Mouse (Mus musculus) left cerebral cortex, adult 9 months (tissue): ENCODE data around the gene 1700017D01Rik.
"Not testable (repeated sequence)": the region's sequence is repeated elsewhere in the genome, so short reads cannot be mapped to it uniquely, and the experiment has no call there.

ENCODE experiments used
- DNase-seq, 2 experiments: peaks; one replicate each; pipeline ENCODE4 v3.0.0; 2022; ENCODE audit warnings: low spot score in 2 of 2

1700017D01Rik gene

DNA sequence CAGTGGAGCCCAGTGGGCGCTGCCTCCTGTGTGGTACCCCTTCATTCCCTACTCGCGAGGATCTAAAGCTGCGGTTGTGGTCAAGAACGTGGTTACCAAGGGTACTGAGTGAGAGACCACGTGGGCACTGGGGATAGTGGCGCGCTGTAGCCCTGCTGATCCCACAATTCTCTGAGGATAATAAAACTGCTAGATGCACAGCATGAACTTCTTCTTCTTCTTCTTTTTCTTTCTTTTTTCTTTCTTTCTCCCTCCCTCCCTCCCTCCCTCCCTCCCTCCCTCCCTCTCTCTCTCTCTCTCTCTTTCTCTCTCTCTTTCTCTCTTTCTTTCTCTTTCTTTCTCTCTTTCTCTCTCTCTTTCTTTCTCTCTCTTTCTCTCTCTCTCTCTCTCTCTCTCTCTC is at the start of gene 1700017D01Rik:
1700017D01Rik (minus strand) TSS at position 101 of the 400 bp plus-strand sequence.
- DNase-seq: not testable (repeated sequence)

GRCm38 (mm10) chr19:11177464-11177863 is 46.8 kb upstream of the 1700017D01Rik start:
- no peak for DNase-seq

DNA sequence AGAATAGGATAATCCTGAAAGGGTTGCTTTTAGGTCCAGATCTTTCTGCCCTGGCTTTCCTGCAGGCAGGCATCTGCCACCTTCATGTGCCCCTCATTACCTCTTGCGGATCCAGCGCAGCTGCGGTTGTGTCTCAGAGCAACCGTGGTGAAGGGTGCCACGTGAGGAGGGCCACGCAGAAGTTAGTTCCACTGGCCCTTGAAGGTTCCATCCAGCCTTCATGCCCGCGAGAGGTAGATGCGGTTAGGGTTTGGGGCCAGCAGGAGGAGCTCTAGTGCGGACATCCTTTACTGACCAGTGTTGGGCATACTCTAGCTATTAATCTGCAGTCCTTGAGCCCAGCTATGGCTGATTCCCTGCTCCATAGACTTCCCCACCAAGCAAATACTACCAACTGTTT is 34.5 kb upstream of the 1700017D01Rik start, which contains the start of gene 1700025F22Rik:
1700025F22Rik (minus strand) TSS at position 149 of the 400 bp plus-strand sequence.
- no peak for DNase-seq

DNA sequence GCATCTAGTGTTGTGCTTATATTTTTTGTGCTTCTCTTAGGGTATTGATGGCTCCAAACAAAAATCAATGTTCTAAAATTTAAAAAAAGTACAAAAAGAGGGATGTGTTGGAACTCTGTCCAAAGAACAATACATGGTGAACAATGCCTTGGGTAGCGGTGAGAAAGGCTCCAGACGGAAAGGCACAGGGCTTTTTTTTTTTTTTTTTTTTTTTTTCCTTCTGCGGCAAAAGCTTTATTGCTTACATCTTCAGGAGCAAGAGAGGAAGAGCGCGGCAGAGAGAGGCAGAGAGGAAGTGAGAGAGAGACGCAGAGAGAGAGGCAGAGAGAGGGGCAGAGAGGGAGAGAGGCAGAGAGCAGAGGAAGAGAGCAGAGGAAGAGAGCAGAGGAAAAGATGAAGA is 27.2 kb upstream of the 1700017D01Rik start:
- DNase-seq: not testable (repeated sequence)

DNA sequence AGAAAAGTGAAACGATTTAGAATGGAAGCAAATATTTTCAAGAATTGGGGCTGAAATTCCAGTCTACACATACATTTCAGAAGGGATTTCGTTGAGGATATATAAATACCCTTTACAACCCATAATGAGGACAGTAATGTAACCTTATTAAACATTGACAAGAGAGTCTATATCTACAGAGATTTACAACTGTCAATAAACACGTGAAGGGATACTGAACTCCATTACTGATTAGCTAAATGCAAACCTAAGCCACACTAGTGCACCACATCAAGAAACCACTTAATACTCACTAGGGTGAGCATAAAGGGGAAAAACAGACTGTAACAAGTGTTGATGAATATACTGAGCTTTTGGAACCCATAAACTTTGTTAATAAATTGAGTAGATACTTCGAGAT is 4.7 kb upstream of the 1700017D01Rik start:
- no peak for DNase-seq

DNA sequence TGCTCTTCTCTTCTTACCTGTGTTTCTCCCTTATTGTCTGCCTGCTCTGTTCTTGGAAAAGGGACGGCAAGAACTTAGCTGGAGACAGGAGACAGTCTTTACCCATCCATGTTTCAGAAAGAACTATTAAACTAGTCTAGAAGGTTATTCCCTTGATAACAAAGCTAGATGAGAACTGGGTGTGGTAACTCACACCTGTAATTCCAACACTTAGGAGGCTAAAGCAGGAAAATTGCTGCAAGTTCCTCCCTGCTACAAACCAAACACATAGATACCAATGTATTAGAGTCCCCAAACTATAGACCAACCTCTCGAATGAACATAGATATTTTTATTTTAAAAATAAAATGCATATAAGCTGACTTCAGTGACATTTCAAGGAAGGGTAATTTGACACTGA is 4.2 kb upstream of the 1700017D01Rik start:
- no peak for DNase-seq

- no peak for DNase-seq
Observed at GRCm38 (mm10) chr19:11129702-11130101, 974 bp downstream of the 1700017D01Rik start.

GRCm38 (mm10) chr19:11121016-11121420 is 9.7 kb downstream of the 1700017D01Rik start:
- peak in 1 of 2 experiments; percentile 2 for DNase-seq

GRCm38 (mm10) chr19:11119338-11119737 is 11.3 kb downstream of the 1700017D01Rik start:
- DNase-seq: peak in 1 of 2 experiments; percentile 6

GRCm38 (mm10) chr19:11107746-11108145 is 22.9 kb downstream of the 1700017D01Rik start:
- DNase-seq: no peak

- DNase-seq: no peak
Observed at GRCm38 (mm10) chr19:11101880-11102279, 28.8 kb downstream of the 1700017D01Rik start.

GRCm38 (mm10) chr19:11098401-11098800 is 32.3 kb downstream of the 1700017D01Rik start:
- no peak for DNase-seq

DNA sequence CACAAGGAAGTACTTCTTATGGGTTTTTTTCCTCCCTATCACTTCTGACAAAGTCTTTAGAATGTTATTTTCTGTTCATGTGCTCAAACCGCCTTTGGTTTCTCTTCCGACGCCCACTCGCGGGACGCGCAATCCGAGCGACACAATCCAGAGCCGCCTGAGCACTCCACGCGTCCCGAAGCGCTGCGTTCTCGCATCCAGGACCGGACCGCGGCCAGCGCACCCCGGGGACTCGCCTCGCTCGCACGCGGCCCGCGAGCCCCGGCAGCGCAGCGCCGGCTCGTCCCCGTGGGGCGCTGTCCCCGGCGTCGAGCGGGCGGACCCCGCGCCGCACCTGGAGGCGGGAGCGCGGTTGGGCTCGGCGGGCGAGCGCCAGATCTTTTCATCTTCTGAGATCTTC is 38.5 kb downstream of the 1700017D01Rik start:
- DNase-seq: not testable (repeated sequence)

GRCm38 (mm10) chr19:11080934-11081333 is 49.7 kb downstream of the 1700017D01Rik start, which contains the start of gene Ms4a8a:
Gene Ms4a8a (minus strand): TSS chr19:11081102.
- no peak for DNase-seq

GRCm38 (mm10) chr19:11070364-11070763 is 60.3 kb downstream of the 1700017D01Rik start:
- no peak for DNase-seq

DNA sequence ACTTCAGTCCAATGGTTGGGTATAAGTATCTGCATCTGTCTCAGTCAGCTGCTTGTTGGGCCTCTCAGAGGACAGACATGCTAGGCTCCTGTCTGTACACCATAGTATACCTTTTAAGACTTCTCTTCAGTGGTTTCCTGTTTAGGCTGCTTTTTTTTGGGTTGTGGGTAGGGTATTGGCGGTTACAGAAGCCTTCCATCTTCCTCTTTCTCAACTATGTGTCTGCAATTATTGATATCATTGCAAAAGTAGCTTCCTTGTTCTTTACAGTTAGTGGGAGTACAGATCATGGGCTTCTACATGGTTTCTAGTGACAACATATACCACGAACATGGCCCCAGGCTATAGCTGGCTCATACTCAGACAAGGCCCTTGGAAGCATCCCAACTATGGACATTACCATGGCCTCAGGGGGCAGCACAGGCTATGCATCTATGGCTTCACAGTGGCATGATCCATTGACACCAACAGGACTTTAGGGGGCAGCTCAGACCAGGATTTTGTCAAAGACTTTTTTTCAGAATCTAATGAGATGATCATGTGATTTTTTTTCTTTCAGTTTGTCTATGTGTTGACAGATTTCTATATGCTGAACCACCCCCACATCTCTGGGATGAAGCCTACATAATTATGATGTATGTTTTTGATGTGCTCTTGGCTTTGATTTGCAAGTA is 65.3 kb downstream of the 1700017D01Rik start:
- no peak for DNase-seq

- no peak for DNase-seq
Observed at GRCm38 (mm10) chr19:11060900-11061299, 69.8 kb downstream of the 1700017D01Rik start.

GRCm38 (mm10) chr19:11059967-11060366 is 70.7 kb downstream of the 1700017D01Rik start:
- DNase-seq: no peak

- not testable (repeated sequence) for DNase-seq
Observed at GRCm38 (mm10) chr19:11055700-11056099, 75.0 kb downstream of the 1700017D01Rik start.

DNA sequence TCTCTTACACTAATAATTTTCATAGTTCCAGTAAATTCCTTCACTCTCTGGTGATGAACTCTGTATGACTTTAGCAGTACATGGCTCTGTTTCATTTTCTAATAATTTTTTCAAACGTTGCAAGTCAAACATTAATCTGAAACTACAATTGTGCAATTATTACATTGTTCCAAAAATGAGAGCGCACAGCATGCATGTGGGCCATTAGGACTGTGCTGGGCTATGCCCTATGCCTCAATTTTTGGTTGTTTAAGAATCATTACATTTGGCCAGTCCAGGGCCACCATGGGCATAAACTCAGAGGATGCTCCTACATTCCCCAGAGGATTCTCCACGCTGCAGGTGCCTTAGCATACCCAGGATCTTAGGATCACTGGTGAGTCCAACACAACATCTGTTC is 77.4 kb downstream of the 1700017D01Rik start:
- no peak for DNase-seq

GRCm38 (mm10) chr19:11052877-11053276 is 77.8 kb downstream of the 1700017D01Rik start:
- no peak for DNase-seq

GRCm38 (mm10) chr19:11050286-11050685 is 80.4 kb downstream of the 1700017D01Rik start:
- DNase-seq: no peak

DNA sequence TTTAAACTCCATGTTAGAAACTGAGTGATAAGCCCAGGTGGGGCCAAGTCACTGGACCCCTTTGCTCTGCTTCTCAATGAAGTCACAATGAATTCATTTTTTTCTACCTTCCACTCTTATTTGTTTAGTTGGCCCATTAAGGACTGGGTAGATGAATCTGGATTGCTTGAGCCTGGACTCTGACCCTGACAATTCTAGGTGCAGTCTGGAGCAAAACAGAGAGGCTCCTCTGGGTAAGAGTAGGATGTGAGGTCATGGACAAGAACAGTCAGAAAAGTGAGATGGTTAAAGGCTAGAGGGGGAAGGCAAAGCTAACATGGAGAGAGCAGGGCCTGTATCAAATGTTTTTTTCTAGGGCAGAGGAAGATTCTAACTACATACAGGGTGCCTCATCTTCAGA is 81.2 kb downstream of the 1700017D01Rik start:
- no peak for DNase-seq

- no peak for DNase-seq
Observed at GRCm38 (mm10) chr19:11048503-11048902, 82.2 kb downstream of the 1700017D01Rik start.
